Mouse (Mus musculus) hindbrain, embryonic 11.5 days (tissue): ENCODE measurements around the gene Atp4b. TPM values are rescaled to one million over a fixed set of nuclear protein-coding genes. Genes with fewer than 3 reads are reported as not detected.

Experiments used
- ATAC-seq: fragments of 200-750 bp; cut with Nextera tagmentation; 2 replicates; pipeline ENCODE4 v1.8.0; 2017; ENCODE audit warnings: mild to moderate bottlenecking, moderate TSS enrichment, moderate library complexity; ENCODE audit not compliant: low FRiP score
- DNase-seq: peaks from one replicate; pipeline ENCODE4 v3.0.0-alpha.2; 2015; ENCODE audit warnings: low spot score
- H3K27ac ChIP-seq: fragments of 300-500 bp; sonication (generic); 2 replicates; pipeline ENCODE4 v1.5.1; 2014; ENCODE audit warnings: mild to moderate bottlenecking, low read depth, low read length
- H3K27me3 ChIP-seq: fragments of 300-500 bp; sonication (generic); 2 replicates; pipeline ENCODE4 v1.6.1; 2014; ENCODE audit warnings: mild to moderate bottlenecking, low read length, moderate library complexity, mixed read lengths; ENCODE audit not compliant: control insufficient read depth, insufficient read depth
- H3K36me3 ChIP-seq: fragments of 300-500 bp; sonication (generic); 2 replicates; pipeline ENCODE4 v1.6.1; 2014; ENCODE audit warnings: mild to moderate bottlenecking, low read length, moderate library complexity, mixed read lengths; ENCODE audit not compliant: control insufficient read depth, insufficient read depth
- H3K4me1 ChIP-seq: fragments of 300-500 bp; sonication (generic); replicated peaks from 2 replicates; pipeline ENCODE4 v1.6.1; 2014; ENCODE audit warnings: low read length, mixed read lengths; ENCODE audit not compliant: control insufficient read depth, insufficient read depth
- H3K4me2 ChIP-seq: fragments of 300-500 bp; sonication (generic); replicated peaks from 2 replicates; pipeline ENCODE4 v1.6.1; 2014; ENCODE audit warnings: mild to moderate bottlenecking, low read depth, low read length
- H3K4me3 ChIP-seq: fragments of 300-500 bp; sonication (generic); 2 replicates; pipeline ENCODE4 v1.5.1; 2014; ENCODE audit warnings: low read depth, low read length
- H3K9ac ChIP-seq: fragments of 300-500 bp; sonication (generic); 2 replicates; pipeline ENCODE4 v1.6.1; 2014; ENCODE audit warnings: low read depth, low read length
- H3K9me3 ChIP-seq: fragments of 300-500 bp; sonication (generic); 2 replicates; pipeline ENCODE4 v1.6.1; 2016; ENCODE audit warnings: low read length; ENCODE audit not compliant: control insufficient read depth
- WGBS: fragments of 180-500 bp; shearing (Covaris S2); extraction: QIAGEN DNeasy Blood & Tissue Kit; methylation state at CpG from one replicate; pipeline ENCODE4 v1.1.7; 2014; 5-methylcytosine and 5-hydroxymethylcytosine counted together
- polyA plus RNA-seq: library from polyadenylated mRNA; unstranded; fragments of >200 nt; fragmentation: Nextera tagmentation; extraction: Ambion mirVana; gene quantifications from 2 replicates; pipeline ENCODE4 v1.2.1, GENCODE M21; 2014

Atp4b gene
- 0.11 TPM in 1 of 2 replicates, not detected in the other for polyA plus RNA-seq

- no peak for ATAC-seq
- Histone ChIP-seq H3K4me1 (no peaks in the 10 kb centered on the region), H3K9me3 (no peaks in the 10 kb centered on the region), H3K27ac (no peak within 1 kb of the TSS), H3K36me3 (no peaks in the 10 kb centered on the region; the same call in 1 of the 2 replicates), H3K27me3 (no peaks in the 10 kb centered on the region), H3K9ac (no peak within 1 kb of the TSS), H3K4me3 (no peak within 1 kb of the TSS), H3K4me2 (no peak within 1 kb of the TSS)
- no peak for DNase-seq
- 89% methylated on average over 5 of the region's 5 CpGs for WGBS
These were observed at the start of gene Atp4b for GRCm38 (mm10) chr8:13396725-13397124. Atp4b (minus strand) TSS chr8:13396825.

- no peak for ATAC-seq
These were observed 45.5 kb upstream of the Atp4b start for GRCm38 (mm10) chr8:13442152-13442551.

GRCm38 (mm10) chr8:13437531-13437930, 40.9 kb upstream of the Atp4b start:
- ATAC-seq (no peak), DNase-seq (no peak)
- Histone ChIP-seq H3K36me3 (no peaks in the 10 kb centered on the region), H3K4me1 (no peaks in the 10 kb centered on the region), H3K9me3 (no peaks in the 10 kb centered on the region), H3K4me3 (no peak overlapping the region), H3K9ac (no peak overlapping the region), H3K4me2 (no peak overlapping the region), H3K27ac (no peak overlapping the region), H3K27me3 (peaks cover 13% of the 10 kb centered on the region)
- WGBS, result 80% methylated on average over 2 of the region's 2 CpGs

More at GRCm38 (mm10) chr8:13442152-13442551, 45.5 kb upstream of the Atp4b start:
- Histone ChIP-seq H3K27me3 (no peaks in the 10 kb centered on the region), H3K4me3 (no peak overlapping the region), H3K27ac (no peak overlapping the region), H3K36me3 (no peaks in the 10 kb centered on the region), H3K9ac (no peak overlapping the region), H3K4me2 (no peak overlapping the region), H3K9me3 (no peaks in the 10 kb centered on the region), H3K4me1 (no peaks in the 10 kb centered on the region)
- DNase-seq, result no peak
- WGBS, result 93% methylated on average over 2 of the region's 2 CpGs

GRCm38 (mm10) chr8:13436052-13436451, 39.4 kb upstream of the Atp4b start:
- no peaks in the 10 kb centered on the region for H3K9me3 ChIP-seq
- no peak overlapping the region for H3K4me3 ChIP-seq
- no peak overlapping the region for H3K27ac ChIP-seq
- peaks cover 13% of the 10 kb centered on the region for H3K27me3 ChIP-seq
- no peak for DNase-seq
- 19% methylated on average over 8 of the region's 8 CpGs for WGBS
- no peaks in the 10 kb centered on the region for H3K36me3 ChIP-seq
- H3K4me1 ChIP-seq, result no peaks in the 10 kb centered on the region
- H3K4me2 ChIP-seq, result no peak overlapping the region
- ATAC-seq, result no peak
- no peak overlapping the region for H3K9ac ChIP-seq

- no peak within 1 kb of the TSS for H3K4me2 ChIP-seq
- 19% methylated on average over 10 of the region's 10 CpGs for WGBS
- H3K4me3 ChIP-seq, result no peak within 1 kb of the TSS
- H3K9ac ChIP-seq, result no peak within 1 kb of the TSS
- DNase-seq (no peak), ATAC-seq (no peak)
- no peaks in the 10 kb centered on the region for H3K36me3 ChIP-seq
- no peaks in the 10 kb centered on the region for H3K4me1 ChIP-seq
- no peak within 1 kb of the TSS for H3K27ac ChIP-seq
- H3K27me3 ChIP-seq, result peaks cover 13% of the 10 kb centered on the region
- H3K9me3 ChIP-seq, result no peaks in the 10 kb centered on the region
These were observed 38.3 kb upstream of the Atp4b start, which contains the start of gene Tmem255b for GRCm38 (mm10) chr8:13434889-13435288. Tmem255b (plus strand) TSS chr8:13435189.

- Histone ChIP-seq H3K9me3 (no peaks in the 10 kb centered on the region), H3K4me1 (no peaks in the 10 kb centered on the region), H3K36me3 (no peaks in the 10 kb centered on the region), H3K4me3 (no peak overlapping the region), H3K27ac (no peak overlapping the region), H3K27me3 (peaks cover 13% of the 10 kb centered on the region), H3K9ac (no peak overlapping the region), H3K4me2 (no peak overlapping the region)
- DNase-seq, result no peak
- 87% methylated on average over 4 of the region's 5 CpGs for WGBS
- no peak for ATAC-seq
These were observed 36.5 kb upstream of the Atp4b start for GRCm38 (mm10) chr8:13433130-13433529.

- Histone ChIP-seq H3K27ac (no peak overlapping the region), H3K36me3 (no peaks in the 10 kb centered on the region), H3K27me3 (peaks cover 10% of the 10 kb centered on the region), H3K4me2 (no peak overlapping the region), H3K4me3 (no peak overlapping the region), H3K4me1 (no peaks in the 10 kb centered on the region), H3K9ac (no peak overlapping the region), H3K9me3 (no peaks in the 10 kb centered on the region)
- ATAC-seq (no peak), DNase-seq (no peak)
These were observed 34.2 kb upstream of the Atp4b start for GRCm38 (mm10) chr8:13430866-13431265.

GRCm38 (mm10) chr8:13430412-13430811, 33.8 kb upstream of the Atp4b start:
- H3K4me3 ChIP-seq, result no peak overlapping the region
- no peaks in the 10 kb centered on the region for H3K36me3 ChIP-seq
- no peaks in the 10 kb centered on the region for H3K4me1 ChIP-seq
- H3K27ac ChIP-seq, result no peak overlapping the region
- H3K4me2 ChIP-seq, result no peak overlapping the region
- no peak overlapping the region for H3K9ac ChIP-seq
- no peaks in the 10 kb centered on the region for H3K9me3 ChIP-seq
- H3K27me3 ChIP-seq, result peaks cover 8% of the 10 kb centered on the region
- 92% methylated on average over 7 of the region's 7 CpGs for WGBS
- ATAC-seq (no peak), DNase-seq (no peak)

- Histone ChIP-seq H3K36me3 (no peaks in the 10 kb centered on the region), H3K9ac (no peak overlapping the region), H3K27me3 (no peaks in the 10 kb centered on the region), H3K27ac (no peak overlapping the region), H3K4me2 (no peak overlapping the region), H3K4me1 (no peaks in the 10 kb centered on the region), H3K9me3 (no peaks in the 10 kb centered on the region), H3K4me3 (no peak overlapping the region)
- WGBS, result 91% methylated on average over 9 of the region's 9 CpGs
- ATAC-seq (no peak), DNase-seq (no peak)
These were observed 31.5 kb upstream of the Atp4b start for GRCm38 (mm10) chr8:13428156-13428555.
